Mouse (Mus musculus) neural tube, embryonic 11.5 days (tissue): ENCODE data around the gene Cyp26b1. TPM values are rescaled to one million over a fixed set of nuclear protein-coding genes. Genes with fewer than 3 reads are reported as not detected.
"Not testable (repeated sequence)": the region's sequence is repeated elsewhere in the genome, so short reads cannot be mapped to it uniquely, and the experiment has no call there.

Experiments used
- ATAC-seq: fragments of 200-750 bp; cut with Nextera tagmentation; 2 replicates; pipeline ENCODE4 v1.8.0; 2017; ENCODE audit warnings: moderate number of reproducible peaks, mild to moderate bottlenecking, moderate TSS enrichment, moderate library complexity; ENCODE audit not compliant: insufficient read depth, low FRiP score, low TSS enrichment
- DNase-seq: peaks from one replicate; pipeline ENCODE4 v3.0.0-alpha.2; 2015; ENCODE audit warnings: low spot score
- H3K27ac ChIP-seq: fragments of 300-500 bp; sonication (generic); 2 replicates; pipeline ENCODE4 v1.5.1; 2014; ENCODE audit warnings: low read depth, mild to moderate bottlenecking, low read length
- H3K27me3 ChIP-seq: fragments of 300-500 bp; sonication (generic); 2 replicates; pipeline ENCODE4 v1.6.1; 2014; ENCODE audit warnings: mild to moderate bottlenecking, low read length, mixed read lengths; ENCODE audit not compliant: control insufficient read depth, insufficient read depth
- H3K36me3 ChIP-seq: fragments of 300-500 bp; sonication (generic); 2 replicates; pipeline ENCODE4 v1.6.1; 2014; ENCODE audit warnings: mild to moderate bottlenecking, low read length, moderate library complexity, mixed read lengths; ENCODE audit not compliant: control insufficient read depth, insufficient read depth
- H3K4me1 ChIP-seq: fragments of 300-500 bp; sonication (generic); 2 replicates; pipeline ENCODE4 v1.6.1; 2014; ENCODE audit warnings: low read length, mixed read lengths; ENCODE audit not compliant: control insufficient read depth, insufficient read depth
- H3K4me2 ChIP-seq: fragments of 300-500 bp; sonication (generic); 2 replicates; pipeline ENCODE4 v1.6.1; 2014; ENCODE audit warnings: low read depth, mild to moderate bottlenecking, moderate library complexity
- H3K4me3 ChIP-seq: fragments of 300-500 bp; sonication (generic); 2 replicates; pipeline ENCODE4 v1.5.1; 2014; ENCODE audit warnings: low read depth, low read length
- H3K9ac ChIP-seq: fragments of 300-500 bp; sonication (generic); 2 replicates; pipeline ENCODE4 v1.6.1; 2014; ENCODE audit warnings: mild to moderate bottlenecking, low read length
- H3K9me3 ChIP-seq: fragments of 300-500 bp; sonication (generic); 2 replicates; pipeline ENCODE4 v1.6.1; 2016; ENCODE audit warnings: low read length; ENCODE audit not compliant: control insufficient read depth
- WGBS: fragments of 180-500 bp; shearing (Covaris S2); extraction: QIAGEN DNeasy Blood & Tissue Kit; methylation state at CpG from one replicate; pipeline ENCODE4 v1.1.7; 2014; 5-methylcytosine and 5-hydroxymethylcytosine counted together
- polyA plus RNA-seq: library from polyadenylated mRNA; unstranded; fragments of >200 nt; fragmentation: Nextera tagmentation; extraction: Ambion mirVana; gene quantifications from 2 replicates; pipeline ENCODE4 v1.2.1, GENCODE M21; 2014

Gene Cyp26b1
- polyA plus RNA-seq, 1 experiment from 2014 or later, result 1.9 TPM

DNA sequence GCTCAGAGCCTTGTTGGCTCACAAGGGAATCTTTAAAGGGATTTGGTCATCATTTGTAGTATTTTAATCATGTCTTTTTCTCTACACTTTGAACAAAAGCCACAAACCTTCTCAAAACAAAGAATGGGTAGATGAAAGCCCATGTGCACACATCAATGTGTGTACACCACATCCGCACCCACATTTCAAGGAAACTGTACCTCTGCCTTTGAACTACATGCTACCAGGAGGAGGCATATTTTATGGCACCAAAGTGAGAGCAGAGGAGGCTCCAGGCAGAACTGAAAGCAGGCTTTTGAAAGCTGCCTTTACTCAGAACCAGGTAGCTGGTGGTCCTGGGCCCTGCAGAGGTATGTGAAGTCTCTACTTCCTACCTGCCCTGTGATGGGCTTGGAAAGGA, 23.3 kb upstream of the Cyp26b1 start:
- no peak for DNase-seq
- H3K4me2 ChIP-seq, result no peak overlapping the region
- H3K4me3 ChIP-seq, result no peak overlapping the region
- no peaks in the 10 kb centered on the region for H3K36me3 ChIP-seq
- 97% methylated on average over 1 of the region's 1 CpGs for WGBS
- H3K4me1 ChIP-seq, result no peaks in the 10 kb centered on the region
- ATAC-seq, result no peak
- H3K9me3 ChIP-seq, result no peaks in the 10 kb centered on the region
- H3K27ac ChIP-seq, result no peak overlapping the region
- no peaks in the 10 kb centered on the region for H3K27me3 ChIP-seq
- no peak overlapping the region for H3K9ac ChIP-seq

DNA sequence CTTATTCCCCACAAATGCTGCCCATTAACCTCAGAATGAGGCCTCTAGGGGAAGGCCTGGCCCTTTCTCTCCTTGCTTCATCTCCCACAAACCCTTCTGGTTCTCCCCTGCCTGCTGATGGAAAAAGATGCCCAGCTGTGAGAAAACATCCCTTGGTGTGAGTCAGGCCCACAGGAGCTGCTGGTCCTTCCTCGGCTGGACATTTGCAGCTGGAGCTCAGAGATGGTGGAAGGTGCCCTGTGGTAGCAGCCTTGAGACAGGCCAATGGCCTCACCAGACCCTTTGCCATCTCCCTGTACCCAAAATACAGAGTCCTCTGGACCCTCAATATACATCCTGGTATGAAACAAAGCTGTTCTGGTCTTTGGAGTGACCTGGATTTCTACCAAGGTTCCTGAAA, 22.9 kb upstream of the Cyp26b1 start:
- Histone ChIP-seq H3K27ac (no peak overlapping the region), H3K9me3 (no peaks in the 10 kb centered on the region), H3K36me3 (no peaks in the 10 kb centered on the region), H3K9ac (no peak overlapping the region), H3K4me2 (no peak overlapping the region), H3K27me3 (no peaks in the 10 kb centered on the region), H3K4me3 (no peak overlapping the region), H3K4me1 (no peaks in the 10 kb centered on the region)
- WGBS, result 68% methylated on average over 1 of the region's 1 CpGs
- DNase-seq (no peak), ATAC-seq (no peak)

DNA sequence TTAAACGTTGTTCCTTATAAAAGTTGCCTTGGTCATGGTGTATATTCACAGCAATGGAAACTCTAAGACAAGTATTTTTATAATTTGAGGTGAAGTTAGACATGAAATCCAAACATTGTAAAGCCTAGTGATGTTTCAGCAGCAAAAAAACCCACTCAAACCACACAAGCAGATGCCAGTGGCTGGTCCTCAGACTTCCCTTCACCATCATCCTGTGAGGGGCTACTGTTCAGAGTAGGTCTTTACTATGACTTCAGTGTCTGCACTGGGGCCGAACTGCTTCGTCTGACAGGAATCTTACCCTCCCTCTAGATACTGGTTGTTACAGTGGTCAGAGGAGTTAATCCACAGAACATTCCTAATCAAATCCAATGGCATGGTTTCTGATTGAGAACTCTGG, 19.9 kb upstream of the Cyp26b1 start:
- no peak overlapping the region for H3K9ac ChIP-seq
- H3K27ac ChIP-seq, result no peak overlapping the region
- H3K36me3 ChIP-seq, result no peaks in the 10 kb centered on the region
- H3K9me3 ChIP-seq, result no peaks in the 10 kb centered on the region
- H3K4me3 ChIP-seq, result no peak overlapping the region
- WGBS, result 84% methylated on average over 3 of the region's 3 CpGs
- no peaks in the 10 kb centered on the region for H3K4me1 ChIP-seq
- H3K4me2 ChIP-seq, result no peak overlapping the region
- no peaks in the 10 kb centered on the region for H3K27me3 ChIP-seq
- no peak for DNase-seq
- no peak for ATAC-seq

DNA sequence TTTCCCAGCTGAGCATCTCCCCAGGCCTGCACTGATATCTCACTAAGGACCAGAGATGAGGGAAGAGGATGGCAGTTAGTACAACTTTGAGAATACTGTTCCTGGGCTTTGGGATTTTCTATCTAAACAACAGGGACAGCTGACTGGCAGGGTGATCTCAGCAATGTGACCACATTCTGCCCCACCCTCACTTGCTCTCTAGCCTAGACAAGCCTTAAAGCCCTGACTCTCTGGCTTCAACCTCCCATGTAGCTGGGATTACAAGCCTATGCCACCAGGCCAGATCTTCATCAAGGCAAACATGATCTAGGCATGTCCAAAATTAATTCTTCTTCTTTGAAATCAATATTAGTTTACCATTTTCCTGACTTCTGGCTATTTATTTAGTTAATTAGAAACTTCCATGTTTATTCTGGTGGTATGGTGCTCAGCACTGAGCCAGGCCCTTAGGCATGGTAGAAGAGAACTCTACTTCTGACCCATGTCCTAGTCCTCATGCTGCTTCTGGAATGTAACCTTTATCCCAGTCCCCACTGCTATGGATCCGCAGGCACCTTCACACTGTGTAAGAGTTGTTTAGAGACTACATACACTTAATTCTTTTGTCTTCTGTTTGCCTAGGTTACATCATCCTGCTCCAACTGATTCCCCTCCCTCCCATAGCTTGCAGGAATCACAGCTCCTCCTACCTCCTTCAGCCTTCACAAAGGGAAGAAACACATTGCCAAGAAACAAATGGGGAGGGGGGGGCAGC, 7.6 kb upstream of the Cyp26b1 start:
- Histone ChIP-seq H3K4me3 (no peak overlapping the region), H3K4me2 (no peak overlapping the region), H3K36me3 (no peaks in the 10 kb centered on the region), H3K4me1 (0 out of 2 replicates have a peak, but pooled peaks cover 4% of the 10 kb centered on the region), H3K27ac (no peak overlapping the region), H3K9ac (no peak overlapping the region), H3K9me3 (no peaks in the 10 kb centered on the region), H3K27me3 (no peaks in the 10 kb centered on the region)
- ATAC-seq, result no peak
- WGBS, result 26% methylated on average over 1 of the region's 1 CpGs
- no peak for DNase-seq

DNA sequence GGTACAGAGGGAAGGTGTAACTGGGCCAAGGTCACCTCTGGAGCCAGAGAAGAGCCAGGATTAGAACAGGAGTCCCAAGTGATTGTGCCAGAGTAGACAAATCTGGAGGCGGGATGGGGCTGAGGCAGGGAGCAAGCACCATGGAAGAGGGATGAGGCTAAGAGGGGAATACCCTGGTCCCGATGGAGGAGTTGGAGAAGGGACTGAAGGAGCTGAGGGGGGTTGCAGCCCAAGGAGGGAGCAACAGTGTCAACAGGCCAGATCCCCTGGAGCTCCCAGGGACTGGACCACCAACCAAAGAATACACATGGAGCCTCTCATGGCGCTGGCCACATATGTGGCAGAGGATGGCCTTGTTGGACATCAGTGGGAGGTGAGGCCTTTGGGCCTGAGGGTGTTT, 5.6 kb upstream of the Cyp26b1 start:
- H3K9ac ChIP-seq, H3K4me2 ChIP-seq, H3K27me3 ChIP-seq, H3K27ac ChIP-seq, H3K4me1 ChIP-seq, H3K36me3 ChIP-seq, DNase-seq, H3K4me3 ChIP-seq, H3K9me3 ChIP-seq, ATAC-seq: not testable (repeated sequence)
- WGBS, result 90% methylated on average over 3 of the region's 3 CpGs

DNA sequence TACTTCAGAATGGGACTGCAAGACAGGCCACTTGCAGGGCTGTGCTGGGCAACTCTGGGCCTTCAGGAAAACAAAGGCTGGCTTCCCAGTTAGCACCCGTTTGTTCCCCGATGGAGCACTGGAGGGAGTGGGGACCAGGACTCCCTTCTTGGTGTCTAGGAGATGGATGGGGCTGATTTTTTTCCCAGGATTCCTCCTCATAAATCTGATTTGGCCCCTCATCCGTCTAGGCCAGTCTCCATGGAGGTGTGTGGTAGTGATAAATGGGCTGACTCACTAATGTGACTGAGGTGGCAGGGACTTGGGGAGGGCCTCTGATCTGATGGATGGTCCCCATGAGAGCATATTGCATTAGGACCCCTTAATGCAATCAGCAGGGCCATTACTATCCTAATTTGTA, 5.0 kb upstream of the Cyp26b1 start:
- Histone ChIP-seq H3K4me1 (0 out of 2 replicates have a peak, but pooled peaks cover 6% of the 10 kb centered on the region), H3K27me3 (no peaks in the 10 kb centered on the region), H3K4me3 (no peak overlapping the region), H3K36me3 (no peaks in the 10 kb centered on the region), H3K4me2 (no peak overlapping the region), H3K9ac (no peak overlapping the region), H3K9me3 (no peaks in the 10 kb centered on the region), H3K27ac (no peak overlapping the region)
- ATAC-seq (no peak), DNase-seq (no peak)
- 54% methylated on average over 3 of the region's 3 CpGs for WGBS

DNA sequence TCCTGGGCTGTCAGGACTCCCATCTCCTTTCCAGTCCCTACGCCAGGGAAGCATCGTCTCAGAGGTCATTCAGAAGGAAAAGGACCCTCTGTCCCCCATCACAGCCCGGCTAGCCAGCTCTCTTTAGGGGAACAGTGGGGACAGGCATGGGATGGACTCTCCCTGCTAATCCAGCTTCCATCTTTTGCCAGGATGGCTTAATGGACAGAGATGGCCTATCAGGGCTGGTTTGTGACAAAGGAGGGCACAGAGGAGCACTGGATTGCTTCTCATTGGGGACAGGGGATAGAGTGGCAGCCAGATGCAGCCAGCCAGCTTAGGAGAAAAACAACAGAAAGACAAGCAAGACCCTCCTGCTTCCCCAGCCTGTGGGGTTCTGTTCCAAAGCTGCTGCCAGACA, 918 bp upstream of the Cyp26b1 start:
- no peak for ATAC-seq
- Histone ChIP-seq H3K4me3 (no peak overlapping the region), H3K4me1 (peaks cover 11% of the 10 kb centered on the region; the same call in 1 of the 2 replicates)

DNA sequence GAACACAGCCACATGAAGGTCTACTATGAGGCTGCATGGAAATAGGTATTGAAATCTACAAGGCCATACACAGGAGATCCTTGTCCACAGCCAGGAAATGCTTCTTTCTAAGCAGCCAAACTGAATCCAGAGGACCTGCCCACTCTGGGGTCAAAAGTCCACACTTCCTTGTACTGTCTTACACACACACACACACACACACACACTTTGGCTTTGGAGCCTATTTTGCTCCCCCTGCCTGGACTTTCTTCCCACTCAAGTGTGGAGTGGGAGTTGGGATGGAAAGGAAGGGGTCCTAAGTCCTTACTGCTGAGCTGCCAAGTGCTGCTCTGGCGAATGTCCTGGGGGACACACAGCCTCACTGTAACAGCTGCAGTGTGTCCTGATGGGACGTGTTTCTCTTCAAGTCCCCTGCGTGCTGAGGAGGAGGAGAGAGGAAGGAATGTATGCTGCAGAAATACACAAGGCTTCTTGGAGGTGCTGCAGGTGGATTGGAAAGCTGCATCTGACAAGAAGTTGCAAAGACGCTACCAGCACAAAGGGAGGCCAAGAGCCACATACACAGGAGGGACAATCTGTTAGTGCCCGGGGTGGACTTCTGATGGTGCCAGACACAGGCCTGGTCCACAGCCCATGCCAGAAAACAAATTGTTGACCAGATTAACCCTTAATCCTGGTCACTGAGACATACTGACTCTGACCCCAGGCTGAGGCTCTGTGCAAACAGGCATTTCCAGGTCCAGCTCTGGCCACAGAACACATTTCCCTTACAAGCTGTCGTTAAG, 2.6 kb downstream of the Cyp26b1 start:
- 67% methylated on average over 6 of the region's 6 CpGs for WGBS
- no peak for DNase-seq
- H3K27ac ChIP-seq, result no peak overlapping the region

More for the DNA sequence above, 918 bp upstream of the Cyp26b1 start:
- H3K27me3 ChIP-seq, result peaks cover 6% of the 10 kb centered on the region
- no peaks in the 10 kb centered on the region for H3K9me3 ChIP-seq
- 55% methylated on average over 3 of the region's 3 CpGs for WGBS
- H3K9ac ChIP-seq, result no peak overlapping the region
- no peaks in the 10 kb centered on the region for H3K36me3 ChIP-seq
- no peak overlapping the region for H3K27ac ChIP-seq
- no peak overlapping the region for H3K4me2 ChIP-seq
- no peak for DNase-seq

More for the DNA sequence above, 2.6 kb downstream of the Cyp26b1 start:
- no peak overlapping the region for H3K4me2 ChIP-seq
- no peaks in the 10 kb centered on the region for H3K9me3 ChIP-seq
- H3K4me1 ChIP-seq, result peaks cover 14% of the 10 kb centered on the region
- no peaks in the 10 kb centered on the region for H3K36me3 ChIP-seq
- H3K27me3 ChIP-seq, result peaks cover 38% of the 10 kb centered on the region
- no peak overlapping the region for H3K4me3 ChIP-seq
- H3K9ac ChIP-seq, result no peak overlapping the region; the same call in 1 of the 2 replicates
- ATAC-seq, result no peak
